Mouse (Mus musculus) embryonic fibroblast, embryonic 13.5 days (primary cell): Measurements from ENCODE around the gene Rere.

Experiments
- CTCF ChIP-seq: IDR thresholded peaks from 2 replicates; pipeline ENCODE4 v1.5.1; 2011; ENCODE audit warnings: mild to moderate bottlenecking, control low read depth, low read length, moderate library complexity, borderline replicate concordance; ENCODE audit not compliant: insufficient read depth
- POLR2A ChIP-seq: IDR thresholded peaks from 2 replicates; pipeline ENCODE4 v1.6.1; 2011; ENCODE audit warnings: low read depth, mild to moderate bottlenecking, control low read depth, low read length, moderate library complexity

DNA sequence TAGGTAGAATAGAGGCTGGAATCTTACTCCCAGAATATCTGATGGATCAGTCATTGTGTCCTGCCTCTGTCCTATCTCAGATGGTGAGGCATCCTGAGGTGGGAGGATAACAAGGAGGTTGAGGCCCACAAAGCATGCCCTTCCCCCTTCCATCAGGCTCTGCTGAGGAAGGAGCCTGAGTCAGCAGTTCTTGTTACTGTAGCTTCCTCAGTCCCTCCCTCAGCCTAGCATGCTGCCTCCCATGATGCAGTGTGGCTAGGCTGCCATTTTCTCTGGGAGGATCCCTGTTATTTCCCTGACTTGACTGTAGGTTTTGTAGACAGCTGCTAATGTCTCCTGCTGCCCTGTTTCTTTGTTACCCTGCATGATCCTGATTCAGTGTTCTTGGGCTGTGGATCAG, 241.9 kb downstream of the Rere start:
- TF ChIP-seq CTCF (no peak), POLR2A (no peak)
